Mouse (Mus musculus): Measurements from ENCODE around the gene Arl16. TPM values are rescaled to one million over a fixed set of nuclear protein-coding genes. Genes with fewer than 3 reads are reported as not detected.

Gene Arl16
- polyA plus RNA-seq, 1 experiment from 2014 or later: 40.3 TPM

DNA sequence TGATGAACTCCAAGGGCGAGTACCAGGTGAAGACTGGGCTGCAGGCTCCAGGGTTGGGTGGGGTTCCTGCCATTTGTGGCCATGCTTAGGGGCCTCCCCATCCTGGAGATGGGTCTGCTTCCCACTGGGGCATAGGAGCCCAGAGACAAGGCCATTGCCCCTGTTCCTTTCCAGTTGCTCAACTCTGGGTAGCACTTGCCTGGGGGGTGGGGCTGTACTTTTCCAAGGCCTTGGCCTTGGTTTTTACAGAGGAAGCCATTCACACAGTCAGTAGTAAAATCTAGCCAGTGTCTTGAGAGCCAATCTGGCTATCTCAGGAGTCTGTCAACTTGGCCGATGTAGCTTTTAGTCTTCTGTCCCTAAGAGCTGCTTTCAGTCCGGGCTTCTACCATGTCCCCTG, 30.0 kb upstream of the Arl16 start:
- no peak for ATAC-seq (ENCODE audit: low read depth)
- no peak overlapping the region for H3K27ac ChIP-seq (ENCODE audit: low read length)
- no peak overlapping the region for H3K9ac ChIP-seq (ENCODE audit: low read length)
- 82% methylated on average over 3 of the region's 3 CpGs for WGBS
- H3K27me3 ChIP-seq (ENCODE audit: control insufficient read depth, insufficient read depth, low read depth, low read length): no peaks in the 10 kb centered on the region
- H3K9me3 ChIP-seq (ENCODE audit: control insufficient read depth, low read length): no peaks in the 10 kb centered on the region
- peaks cover 10% of the 10 kb centered on the region for H3K4me1 ChIP-seq (replicated peaks; ENCODE audit: control insufficient read depth, insufficient read depth, low read length)
- H3K4me3 ChIP-seq (ENCODE audit: low read length): no peak overlapping the region
- H3K4me2 ChIP-seq (ENCODE audit: low read depth, low read length): no peak overlapping the region
- peaks cover 26% of the 10 kb centered on the region for H3K36me3 ChIP-seq (ENCODE audit: control insufficient read depth, insufficient read depth, low read length)

DNA sequence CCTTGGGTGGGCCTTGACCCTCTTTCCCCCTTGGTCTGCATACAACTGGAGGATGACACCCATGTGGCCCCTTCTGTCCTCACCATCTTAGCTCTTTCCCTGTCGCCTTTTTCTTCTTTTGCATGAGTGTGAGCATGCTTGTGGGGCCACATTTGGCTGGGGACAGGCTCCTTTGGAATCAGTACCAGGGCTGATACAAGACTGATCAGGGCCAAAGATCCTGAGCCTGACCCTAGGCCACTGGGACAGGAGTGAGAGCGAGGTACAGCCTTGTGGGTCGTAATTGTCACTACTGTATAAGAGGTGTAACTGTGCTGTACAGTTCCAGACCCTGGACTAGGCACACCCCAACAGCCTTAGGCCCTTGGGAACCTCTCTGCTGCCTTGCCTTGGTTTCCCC, 26.5 kb upstream of the Arl16 start:
- peak overlapping the region; percentile 87; the same call in 1 of the 2 replicates for H3K4me2 ChIP-seq (ENCODE audit: low read depth, low read length)
- peaks cover 26% of the 10 kb centered on the region for H3K36me3 ChIP-seq (ENCODE audit: control insufficient read depth, insufficient read depth, low read length)
- ATAC-seq (ENCODE audit: low read depth): no peak
- H3K4me3 ChIP-seq (ENCODE audit: low read length): no peak overlapping the region
- H3K4me1 ChIP-seq (replicated peaks; ENCODE audit: control insufficient read depth, insufficient read depth, low read length): peaks cover 20% of the 10 kb centered on the region
- no peak overlapping the region for H3K9ac ChIP-seq (ENCODE audit: low read length)
- no peaks in the 10 kb centered on the region for H3K9me3 ChIP-seq (ENCODE audit: control insufficient read depth, low read length)
- H3K27me3 ChIP-seq (ENCODE audit: control insufficient read depth, insufficient read depth, low read depth, low read length): no peaks in the 10 kb centered on the region
- WGBS: 65% methylated on average over 3 of the region's 3 CpGs
- no peak overlapping the region for H3K27ac ChIP-seq (ENCODE audit: low read length)

DNA sequence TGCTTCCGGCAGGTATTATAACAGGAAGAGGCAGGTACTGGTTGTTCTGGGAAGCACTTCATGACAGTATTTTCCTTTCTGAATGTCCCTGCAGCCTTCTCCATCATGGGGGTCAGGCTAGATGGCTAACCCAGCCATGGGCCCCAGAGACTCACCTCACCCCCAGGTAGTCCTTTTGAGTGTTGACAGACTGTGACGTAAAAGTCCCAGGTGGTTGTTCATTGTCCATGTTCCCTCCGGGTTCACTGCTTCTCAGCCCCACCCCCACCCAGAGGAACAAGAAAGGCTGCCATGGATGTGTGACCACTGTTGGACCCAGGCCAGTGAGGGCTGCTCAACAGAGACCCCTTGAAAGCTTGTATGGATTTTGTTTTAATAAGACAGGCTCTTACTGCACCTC, 25.9 kb upstream of the Arl16 start:
- peak overlapping the region; percentile 89 for H3K9ac ChIP-seq (ENCODE audit: low read length)
- peak overlapping the region; percentile 88 for H3K4me3 ChIP-seq (ENCODE audit: low read length)
- H3K36me3 ChIP-seq (ENCODE audit: control insufficient read depth, insufficient read depth, low read length): peaks cover 23% of the 10 kb centered on the region
- peaks cover 20% of the 10 kb centered on the region for H3K4me1 ChIP-seq (replicated peaks; ENCODE audit: control insufficient read depth, insufficient read depth, low read length)
- ATAC-seq (ENCODE audit: low read depth): no peak
- peak overlapping the region; percentile 47 for H3K27ac ChIP-seq (ENCODE audit: low read length)
- no peaks in the 10 kb centered on the region for H3K9me3 ChIP-seq (ENCODE audit: control insufficient read depth, low read length)
- WGBS: 35% methylated on average over 3 of the region's 3 CpGs
- peak overlapping the region; percentile 87 for H3K4me2 ChIP-seq (ENCODE audit: low read depth, low read length)
- no peaks in the 10 kb centered on the region for H3K27me3 ChIP-seq (ENCODE audit: control insufficient read depth, insufficient read depth, low read depth, low read length)

DNA sequence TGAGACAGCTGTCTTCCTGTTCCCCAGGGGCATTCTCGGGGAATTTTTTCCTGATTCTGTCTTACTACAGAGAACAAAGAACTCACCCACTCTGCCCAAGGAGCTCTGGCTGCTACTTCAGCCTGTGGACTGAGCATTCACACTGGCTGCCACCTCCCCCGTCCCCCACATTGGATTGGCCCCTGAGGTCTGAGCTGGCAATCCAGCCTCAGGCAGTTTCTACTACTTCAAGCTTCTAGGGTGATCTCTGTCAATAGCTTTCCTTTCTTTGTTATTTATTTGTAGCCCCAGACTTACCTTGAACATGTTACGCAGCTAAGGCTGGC, 25.4 kb upstream of the Arl16 start:
- H3K27ac ChIP-seq (ENCODE audit: low read length): peak overlapping the region; percentile 47
- H3K4me3 ChIP-seq (ENCODE audit: low read length): peak overlapping the region; percentile 88
- 20% methylated on average over 3 of the region's 3 CpGs for WGBS
- H3K9me3 ChIP-seq (ENCODE audit: control insufficient read depth, low read length): no peaks in the 10 kb centered on the region
- peak overlapping the region; percentile 89 for H3K9ac ChIP-seq (ENCODE audit: low read length)
- H3K36me3 ChIP-seq (ENCODE audit: control insufficient read depth, insufficient read depth, low read length): peaks cover 25% of the 10 kb centered on the region
- no peaks in the 10 kb centered on the region for H3K27me3 ChIP-seq (ENCODE audit: control insufficient read depth, insufficient read depth, low read depth, low read length)
- H3K4me2 ChIP-seq (ENCODE audit: low read depth, low read length): peak overlapping the region; percentile 87
- ATAC-seq (ENCODE audit: low read depth): no peak
- peaks cover 20% of the 10 kb centered on the region for H3K4me1 ChIP-seq (replicated peaks; ENCODE audit: control insufficient read depth, insufficient read depth, low read length)

DNA sequence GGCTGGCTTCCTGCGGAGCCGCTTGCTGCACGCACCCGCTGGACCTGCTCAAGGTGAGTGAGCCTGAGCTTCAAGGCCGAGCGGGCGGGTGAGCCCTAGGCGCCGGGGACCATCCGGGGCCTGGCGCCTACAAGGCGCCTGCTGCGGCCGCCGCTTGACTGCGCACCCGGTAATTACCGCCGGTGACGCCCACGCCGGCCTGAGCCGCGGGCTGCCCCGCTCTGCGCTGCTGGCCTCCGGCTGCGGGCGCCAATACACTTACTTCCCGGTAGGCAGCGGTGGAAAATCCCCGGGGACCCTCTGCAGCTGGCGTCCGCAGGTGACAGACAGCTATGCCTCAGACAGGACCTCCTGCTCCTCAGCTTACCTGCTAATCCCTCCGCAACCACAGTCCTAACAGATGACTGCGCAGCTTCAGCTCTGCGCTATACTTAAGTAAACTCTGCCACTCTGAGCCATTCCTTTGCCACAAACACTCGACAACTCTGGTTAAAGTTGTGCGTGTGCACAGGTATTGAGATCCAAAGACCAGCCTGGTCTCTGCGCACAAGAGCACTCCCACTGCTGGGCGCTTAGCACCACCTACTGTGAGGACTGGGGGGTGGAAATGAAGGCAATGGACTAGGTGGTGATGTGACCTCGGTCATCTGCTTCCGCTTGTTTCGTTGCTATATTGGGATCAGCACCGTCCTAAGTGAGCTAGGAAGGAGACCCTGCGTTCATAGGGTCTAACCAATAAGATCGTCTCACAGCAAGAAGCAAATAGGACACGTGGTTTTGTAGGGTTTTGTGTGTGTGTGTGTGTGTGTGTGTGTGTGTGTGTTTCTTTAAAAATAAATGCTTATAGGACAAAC, 24.8 kb upstream of the Arl16 start:
- no peaks in the 10 kb centered on the region for H3K9me3 ChIP-seq (ENCODE audit: control insufficient read depth, low read length)
- H3K27me3 ChIP-seq (ENCODE audit: control insufficient read depth, insufficient read depth, low read depth, low read length): no peaks in the 10 kb centered on the region
- H3K4me2 ChIP-seq (ENCODE audit: low read depth, low read length): peak overlapping the region; percentile 87
- peak; percentile 24 for ATAC-seq (ENCODE audit: low read depth)
- peaks cover 20% of the 10 kb centered on the region for H3K4me1 ChIP-seq (replicated peaks; ENCODE audit: control insufficient read depth, insufficient read depth, low read length)
- peak overlapping the region; percentile 86 for H3K27ac ChIP-seq (ENCODE audit: low read length)
- H3K36me3 ChIP-seq (ENCODE audit: control insufficient read depth, insufficient read depth, low read length): peaks cover 30% of the 10 kb centered on the region
- peak overlapping the region; percentile 88 for H3K4me3 ChIP-seq (ENCODE audit: low read length)
- H3K9ac ChIP-seq (ENCODE audit: low read length): peak overlapping the region; percentile 89
- WGBS: under 1% methylated on average over 48 of the region's 48 CpGs

DNA sequence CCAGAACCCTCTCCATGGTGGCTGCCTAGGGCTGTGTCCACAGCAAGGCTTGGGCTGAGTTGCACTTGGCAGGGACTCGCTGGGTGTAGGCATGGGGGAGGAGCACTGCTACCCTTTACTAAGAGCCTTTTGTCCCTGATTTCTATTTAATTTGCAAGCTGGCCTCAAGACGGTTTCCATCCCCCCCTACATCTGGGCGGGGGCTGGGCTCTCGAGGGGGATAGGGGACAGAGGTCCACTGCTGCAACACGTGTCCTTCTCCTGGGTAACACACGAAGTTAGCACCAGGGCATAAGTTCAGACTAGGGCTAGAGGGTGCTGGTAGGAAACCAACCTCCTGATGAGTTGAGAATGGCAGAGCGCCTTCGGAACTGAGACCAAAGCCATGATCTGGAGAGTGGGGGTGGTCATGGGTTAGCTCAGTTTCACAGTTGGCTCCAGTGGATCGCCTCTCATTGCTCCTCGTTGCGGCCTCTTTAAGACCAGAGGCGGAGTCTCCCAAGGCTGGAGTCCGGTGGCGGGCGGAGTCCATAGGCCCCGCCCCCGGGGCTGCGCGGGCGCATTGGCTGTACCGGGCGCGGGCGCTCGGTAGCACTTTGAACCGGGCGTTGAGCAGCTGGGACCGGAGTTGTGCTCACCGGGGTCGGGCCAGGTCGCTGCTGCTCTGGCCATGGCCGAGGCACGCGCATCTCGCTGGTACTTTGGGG, 24.1 kb upstream of the Arl16 start, which contains the start of gene Slc25a10:
Gene Slc25a10 (plus strand): TSS at position 524 of the 707 bp plus-strand sequence.
- Histone ChIP-seq H3K36me3 (ENCODE audit: control insufficient read depth, insufficient read depth, low read length) (peaks cover 26% of the 10 kb centered on the region), H3K9ac (ENCODE audit: low read length) (peak within 1 kb of the TSS; percentile 89), H3K4me1 (replicated peaks; ENCODE audit: control insufficient read depth, insufficient read depth, low read length) (peaks cover 20% of the 10 kb centered on the region), H3K4me2 (ENCODE audit: low read depth, low read length) (peak within 1 kb of the TSS; percentile 87), H3K27ac (ENCODE audit: low read length) (peak within 1 kb of the TSS; percentile 86), H3K27me3 (ENCODE audit: control insufficient read depth, insufficient read depth, low read depth, low read length) (no peaks in the 10 kb centered on the region), H3K4me3 (ENCODE audit: low read length) (peak within 1 kb of the TSS; percentile 88), H3K9me3 (ENCODE audit: control insufficient read depth, low read length) (no peaks in the 10 kb centered on the region)
- peak; percentile 91 for ATAC-seq (ENCODE audit: low read depth)
- under 1% methylated on average over 35 of the region's 35 CpGs for WGBS

DNA sequence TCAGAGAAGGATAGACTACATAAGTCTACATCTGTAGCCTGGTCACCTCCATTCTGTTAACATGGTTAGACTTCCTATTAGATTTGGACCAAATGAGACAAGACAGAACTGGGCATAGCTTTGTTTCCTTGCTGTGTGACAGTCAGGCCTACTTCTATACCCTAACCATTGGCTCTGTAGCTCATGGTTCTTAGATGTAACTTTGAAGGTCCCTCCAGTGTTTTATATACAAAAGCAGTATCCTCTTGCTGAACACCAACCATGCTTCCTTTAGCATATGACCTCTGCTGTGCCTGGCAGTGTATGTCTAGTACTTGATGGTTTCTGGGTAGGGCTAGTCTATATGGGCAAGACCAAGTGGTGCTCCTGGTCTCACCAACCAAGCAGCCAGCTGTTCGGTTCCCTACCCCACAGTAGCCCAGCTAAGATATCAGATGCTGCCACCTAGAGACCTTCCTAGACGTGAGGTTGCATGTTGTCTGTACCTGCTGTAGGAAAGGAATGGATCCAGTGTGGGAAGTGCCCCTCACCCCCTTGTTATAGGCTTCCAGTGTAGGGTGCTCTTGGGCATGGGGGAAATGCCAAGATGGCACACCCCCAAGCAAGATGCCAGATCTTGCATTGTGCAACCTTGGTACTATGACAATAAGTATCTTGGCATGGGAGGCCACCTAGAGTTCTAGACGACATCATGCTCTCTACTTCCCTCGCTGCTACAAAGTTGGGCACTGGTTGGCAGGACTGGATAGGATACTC, 23.1 kb upstream of the Arl16 start:
- Histone ChIP-seq H3K36me3 (ENCODE audit: control insufficient read depth, insufficient read depth, low read length) (peaks cover 17% of the 10 kb centered on the region), H3K4me2 (ENCODE audit: low read depth, low read length) (peak overlapping the region; percentile 87; the same call in 1 of the 2 replicates), H3K9me3 (ENCODE audit: control insufficient read depth, low read length) (no peaks in the 10 kb centered on the region), H3K27ac (ENCODE audit: low read length) (peak overlapping the region; percentile 86), H3K9ac (ENCODE audit: low read length) (peak overlapping the region; percentile 89), H3K27me3 (ENCODE audit: control insufficient read depth, insufficient read depth, low read depth, low read length) (no peaks in the 10 kb centered on the region), H3K4me3 (ENCODE audit: low read length) (no peak overlapping the region), H3K4me1 (replicated peaks; ENCODE audit: control insufficient read depth, insufficient read depth, low read length) (peaks cover 25% of the 10 kb centered on the region)
- ATAC-seq (ENCODE audit: low read depth): no peak
- 31% methylated on average over 4 of the region's 4 CpGs for WGBS

DNA sequence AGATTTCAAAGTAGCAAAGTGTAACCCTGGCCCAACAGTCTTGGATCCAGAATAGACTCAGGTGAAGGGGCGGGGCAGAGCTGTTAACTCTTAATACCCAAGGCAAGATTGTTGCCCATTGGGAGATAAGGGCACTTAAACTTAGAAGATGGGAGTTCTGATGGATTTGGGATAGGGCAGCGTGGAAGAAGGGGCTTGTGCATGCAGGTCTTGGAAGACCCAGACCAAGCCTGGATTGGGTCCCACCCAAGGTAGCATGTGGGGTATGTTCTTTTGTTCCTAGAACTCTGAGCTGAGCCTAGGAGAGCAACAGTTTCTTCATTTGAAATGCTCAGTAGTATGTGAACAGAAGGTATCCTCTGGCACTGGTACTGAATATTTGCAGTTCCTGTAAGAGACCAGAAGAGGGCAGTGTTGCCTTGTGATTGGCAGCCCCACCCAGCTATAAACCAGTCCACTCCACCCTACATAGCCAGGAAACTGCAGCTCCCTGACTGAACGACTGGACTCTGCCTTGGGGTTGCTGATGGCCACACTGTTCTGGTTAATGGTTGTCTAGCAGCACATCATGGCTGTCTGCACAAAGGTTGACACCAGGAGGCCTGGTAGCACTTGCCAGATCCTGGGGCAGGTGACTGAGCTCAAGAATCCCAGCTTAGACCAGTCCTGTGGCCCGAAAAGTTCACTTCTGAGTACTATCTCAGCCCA, 21.8 kb upstream of the Arl16 start:
- peaks cover 29% of the 10 kb centered on the region for H3K4me1 ChIP-seq (replicated peaks; ENCODE audit: control insufficient read depth, insufficient read depth, low read length)
- no peaks in the 10 kb centered on the region for H3K9me3 ChIP-seq (ENCODE audit: control insufficient read depth, low read length)
- H3K27ac ChIP-seq (ENCODE audit: low read length): no peak overlapping the region
- H3K9ac ChIP-seq (ENCODE audit: low read length): no peak overlapping the region
- WGBS: 54% methylated on average over 4 of the region's 4 CpGs
- H3K36me3 ChIP-seq (ENCODE audit: control insufficient read depth, insufficient read depth, low read length): peaks cover 11% of the 10 kb centered on the region
- H3K4me3 ChIP-seq (ENCODE audit: low read length): no peak overlapping the region
- no peak overlapping the region for H3K4me2 ChIP-seq (ENCODE audit: low read depth, low read length)
- no peaks in the 10 kb centered on the region for H3K27me3 ChIP-seq (ENCODE audit: control insufficient read depth, insufficient read depth, low read depth, low read length)
- peak; percentile 26 for ATAC-seq (ENCODE audit: low read depth)
